Mouse (Mus musculus): Measurements from ENCODE around the gene Lmbrd1. TPM values are rescaled to one million over a fixed set of nuclear protein-coding genes. Genes with fewer than 3 reads are reported as not detected.
"Not testable (repeated sequence)": the region's sequence is repeated elsewhere in the genome, so short reads cannot be mapped to it uniquely, and the experiment has no call there.

The Lmbrd1 gene
- polyA plus RNA-seq (2012; rRNA removed): 31.4 and 33.7 TPM in 2 replicates
- polyA plus RNA-seq (2014; fragmentation: Nextera tagmentation; extraction: Ambion mirVana): 36.0 and 37.0 TPM in 2 replicates

DNA sequence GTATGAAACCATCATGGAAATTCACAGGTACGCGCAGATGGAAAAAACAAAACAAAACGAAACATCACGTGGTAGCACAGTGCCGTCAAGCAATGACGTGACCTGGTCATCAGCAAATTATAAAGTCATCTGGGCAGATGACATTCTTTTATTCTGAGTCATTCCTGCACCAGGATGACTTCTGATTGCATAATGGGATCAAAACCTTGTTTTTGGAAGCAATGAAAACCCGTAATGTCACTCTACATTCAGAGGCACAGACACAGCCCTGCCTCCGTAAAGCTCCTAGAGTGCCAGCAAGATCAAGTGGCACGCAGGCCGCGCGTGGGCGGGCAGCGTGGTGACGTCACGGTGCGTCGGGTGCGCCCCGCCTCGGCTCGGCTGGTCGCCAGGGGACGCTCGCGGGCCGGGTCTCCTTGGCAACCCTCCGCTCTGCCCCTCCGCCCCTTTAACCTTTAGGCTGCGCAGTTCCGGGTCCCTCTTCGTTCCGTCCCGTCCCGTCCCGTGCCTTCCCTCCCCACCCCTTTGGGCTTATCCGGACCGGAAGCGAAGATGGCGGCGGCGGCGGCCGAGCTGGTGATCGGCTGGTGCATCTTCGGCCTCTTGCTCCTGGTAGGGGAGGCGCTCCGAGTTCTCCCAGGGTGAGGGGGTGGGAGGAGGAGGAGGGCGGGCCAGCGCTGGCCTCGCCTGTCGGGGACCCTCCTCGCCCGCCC is at the start of gene Lmbrd1:
TSS of gene Lmbrd1 (plus strand) at position 426 of the 713 bp plus-strand sequence.
- Histone ChIP-seq H3K4me2 (replicated peaks; ENCODE audit: low read depth, low read length, severe bottlenecking) (peak within 1 kb of the TSS; percentile 67), H3K4me1 (ENCODE audit: control insufficient read depth, insufficient read depth, low read length) (no peaks in the 10 kb centered on the region), H3K9ac (ENCODE audit: low read depth, low read length, severe bottlenecking) (peak within 1 kb of the TSS; percentile 72), H3K27me3 (ENCODE audit: control insufficient read depth, insufficient read depth, low read length) (no peaks in the 10 kb centered on the region), H3K36me3 (ENCODE audit: control insufficient read depth, insufficient read depth, low read length) (no peaks in the 10 kb centered on the region), H3K9me3 (ENCODE audit: control insufficient read depth, low read length) (no peaks in the 10 kb centered on the region), H3K4me3 (replicated peaks; ENCODE audit: low read length) (peak within 1 kb of the TSS; percentile 60), H3K27ac (replicated peaks; ENCODE audit: low read depth, low read length) (peak within 1 kb of the TSS; percentile 59)
- no peak for TF ChIP-seq POLR2A (IDR thresholded peaks at IDR 0.05; ENCODE audit: borderline replicate concordance, extremely low read depth, insufficient read depth, insufficient read length)
- 3% methylated on average over 31 of the region's 54 CpGs for WGBS
- ATAC-seq (ENCODE audit: low FRiP score, low read depth): peak; percentile 93
- peak; percentile 90 for DNase-seq (ENCODE audit: low spot score)

DNA sequence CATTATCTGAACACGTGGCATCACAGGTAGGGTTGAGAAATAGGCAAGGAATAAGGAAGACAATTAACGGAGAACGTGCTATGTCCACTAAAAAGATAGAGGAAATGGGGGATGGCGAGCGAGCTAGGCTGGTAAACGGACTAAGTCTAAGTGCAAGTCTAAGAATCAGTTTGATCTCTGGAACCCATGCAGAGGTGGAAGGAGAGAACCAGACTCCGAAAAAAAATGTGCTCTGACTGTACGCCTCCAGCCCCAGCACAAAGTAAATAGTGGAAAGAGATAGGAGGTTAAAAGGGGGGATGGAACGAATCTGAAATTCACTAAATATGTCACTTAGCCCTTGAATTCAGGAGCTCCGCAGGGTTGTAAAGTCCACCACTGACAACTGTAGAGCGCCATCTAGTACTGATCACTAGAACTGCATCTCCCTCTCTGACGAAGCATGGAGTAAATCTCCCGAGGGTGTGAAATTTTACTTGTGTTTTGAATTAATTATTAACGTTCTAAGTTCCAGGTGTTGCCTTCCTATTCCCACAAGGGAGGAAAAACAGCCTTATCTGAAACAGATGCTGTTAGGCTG is 44.8 kb upstream of the Lmbrd1 start:
- Histone ChIP-seq H3K9ac (ENCODE audit: low read depth, low read length, severe bottlenecking) (no peak overlapping the region), H3K27me3 (ENCODE audit: control insufficient read depth, insufficient read depth, low read length) (no peaks in the 10 kb centered on the region), H3K27ac (replicated peaks; ENCODE audit: low read depth, low read length) (no peak overlapping the region), H3K36me3 (ENCODE audit: control insufficient read depth, insufficient read depth, low read length) (no peaks in the 10 kb centered on the region), H3K4me3 (replicated peaks; ENCODE audit: low read length) (no peak overlapping the region), H3K4me2 (replicated peaks; ENCODE audit: low read depth, low read length, severe bottlenecking) (no peak overlapping the region; the same call in none of the 2 replicates), H3K4me1 (ENCODE audit: control insufficient read depth, insufficient read depth, low read length) (no peaks in the 10 kb centered on the region), H3K9me3 (ENCODE audit: control insufficient read depth, low read length) (no peaks in the 10 kb centered on the region)
- whole genome bisulfite sequencing: 36% methylated on average over 14 of the region's 14 CpGs
- peak; percentile 60 for DNase-seq (ENCODE audit: low spot score)
- no peak for ATAC-seq (ENCODE audit: low FRiP score, low read depth)
- no peak for TF ChIP-seq POLR2A (IDR thresholded peaks at IDR 0.05; ENCODE audit: borderline replicate concordance, extremely low read depth, insufficient read depth, insufficient read length)

DNA sequence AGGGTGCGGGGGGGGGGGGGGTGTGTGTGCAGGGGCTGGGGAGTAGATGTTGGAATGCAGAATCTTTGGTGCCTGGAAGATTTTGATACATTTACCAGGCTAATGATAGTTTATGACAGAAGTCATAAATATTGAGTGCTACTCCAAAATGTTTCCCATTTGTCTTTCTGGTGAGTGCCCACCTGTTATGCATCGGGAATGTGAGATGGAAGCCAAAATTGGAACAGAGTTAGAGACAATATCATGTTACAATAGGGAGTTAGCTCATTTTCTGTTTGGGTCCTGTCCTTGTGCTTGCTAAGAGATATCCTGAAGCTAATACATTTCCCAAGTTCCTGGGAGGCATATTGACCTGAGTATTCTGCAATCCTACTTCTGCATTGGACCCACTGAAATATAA is 28.3 kb upstream of the Lmbrd1 start:
- no peak overlapping the region for H3K9ac ChIP-seq (ENCODE audit: low read depth, low read length, severe bottlenecking)
- no peak for TF ChIP-seq POLR2A (IDR thresholded peaks at IDR 0.05; ENCODE audit: borderline replicate concordance, extremely low read depth, insufficient read depth, insufficient read length)
- H3K4me3 ChIP-seq (replicated peaks; ENCODE audit: low read length): no peak overlapping the region
- ATAC-seq (ENCODE audit: low FRiP score, low read depth) (no peak), DNase-seq (ENCODE audit: low spot score) (peak; percentile 5)
- no peak overlapping the region for H3K4me2 ChIP-seq (replicated peaks; ENCODE audit: low read depth, low read length, severe bottlenecking)
- no peaks in the 10 kb centered on the region for H3K4me1 ChIP-seq (ENCODE audit: control insufficient read depth, insufficient read depth, low read length)
- H3K27ac ChIP-seq (replicated peaks; ENCODE audit: low read depth, low read length): no peak overlapping the region
- no peaks in the 10 kb centered on the region for H3K27me3 ChIP-seq (ENCODE audit: control insufficient read depth, insufficient read depth, low read length)
- H3K36me3 ChIP-seq (ENCODE audit: control insufficient read depth, insufficient read depth, low read length): no peaks in the 10 kb centered on the region
- 42% methylated on average over 2 of the region's 2 CpGs for WGBS
- no peaks in the 10 kb centered on the region for H3K9me3 ChIP-seq (ENCODE audit: control insufficient read depth, low read length)

GRCm38 (mm10) chr1:24659914-24660313 is 18.5 kb upstream of the Lmbrd1 start:
- ATAC-seq (ENCODE audit: low FRiP score, low read depth): no peak
- H3K9me3 ChIP-seq (ENCODE audit: control insufficient read depth, low read length): no peaks in the 10 kb centered on the region
- H3K4me2 ChIP-seq (replicated peaks; ENCODE audit: low read depth, low read length, severe bottlenecking): no peak overlapping the region
- DNase-seq (ENCODE audit: low spot score): no peak
- H3K4me3 ChIP-seq (replicated peaks; ENCODE audit: low read length): no peak overlapping the region
- no peaks in the 10 kb centered on the region for H3K4me1 ChIP-seq (ENCODE audit: control insufficient read depth, insufficient read depth, low read length)
- TF ChIP-seq POLR2A (IDR thresholded peaks at IDR 0.05; ENCODE audit: borderline replicate concordance, extremely low read depth, insufficient read depth, insufficient read length): no peak
- 76% methylated on average over 1 of the region's 1 CpGs for WGBS
- no peak overlapping the region for H3K9ac ChIP-seq (ENCODE audit: low read depth, low read length, severe bottlenecking)
- no peak overlapping the region for H3K27ac ChIP-seq (replicated peaks; ENCODE audit: low read depth, low read length)
- no peaks in the 10 kb centered on the region for H3K36me3 ChIP-seq (ENCODE audit: control insufficient read depth, insufficient read depth, low read length)
- no peaks in the 10 kb centered on the region for H3K27me3 ChIP-seq (ENCODE audit: control insufficient read depth, insufficient read depth, low read length)

DNA sequence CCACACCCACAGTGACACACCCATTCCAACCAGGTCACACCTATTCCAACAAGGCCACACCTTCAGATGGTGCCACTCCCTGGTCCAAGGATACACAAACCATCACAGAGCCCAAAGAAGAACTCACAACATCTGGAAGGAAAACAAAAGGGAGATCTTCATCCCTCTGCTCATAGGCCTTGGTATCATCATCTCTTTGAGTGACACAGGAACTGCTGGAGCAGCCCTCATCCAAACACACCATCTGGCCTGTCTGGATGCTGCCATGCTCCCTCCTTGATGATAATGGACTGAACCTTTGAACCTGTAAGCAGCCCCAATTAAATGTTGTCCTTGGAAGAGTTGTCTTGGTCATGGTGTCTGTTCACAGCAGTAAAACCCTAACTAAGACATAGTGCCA is 17.8 kb upstream of the Lmbrd1 start:
- not testable (repeated sequence) for H3K9ac ChIP-seq (ENCODE audit: low read depth, low read length, severe bottlenecking); H3K4me1 ChIP-seq (ENCODE audit: control insufficient read depth, insufficient read depth, low read length); H3K4me2 ChIP-seq (replicated peaks; ENCODE audit: low read depth, low read length, severe bottlenecking); H3K27ac ChIP-seq (replicated peaks; ENCODE audit: low read depth, low read length); H3K36me3 ChIP-seq (ENCODE audit: control insufficient read depth, insufficient read depth, low read length); H3K27me3 ChIP-seq (ENCODE audit: control insufficient read depth, insufficient read depth, low read length); ATAC-seq (ENCODE audit: low FRiP score, low read depth); H3K9me3 ChIP-seq (ENCODE audit: control insufficient read depth, low read length); DNase-seq (ENCODE audit: low spot score); H3K4me3 ChIP-seq (replicated peaks; ENCODE audit: low read length)
